Mouse (Mus musculus) lung, postnatal 0 days (tissue): Measurements from ENCODE around the gene Purb. TPM values are rescaled to one million over a fixed set of nuclear protein-coding genes. Genes with fewer than 3 reads are reported as not detected.
A peak's percentile ranks its signal among the peaks of the same experiment; 100 is the strongest.

Experiments
- ATAC-seq: fragments of 200-750 bp; cut with Nextera tagmentation; 2 replicates; pipeline ENCODE4 v1.8.0; 2017; ENCODE audit warnings: moderate library complexity
- DNase-seq: peaks from one replicate; pipeline ENCODE4 v3.0.0-alpha.2; 2016; ENCODE audit warnings: low spot score
- H3K27ac ChIP-seq: fragments of 300-500 bp; sonication (generic); 2 replicates; pipeline ENCODE4 v1.5.1; 2014; ENCODE audit warnings: antibody characterized with exemption, mild to moderate bottlenecking, low read length, mixed read lengths
- H3K27me3 ChIP-seq: fragments of 300-500 bp; sonication (generic); replicated peaks from 2 replicates; pipeline ENCODE4 v1.6.1; 2014; ENCODE audit warnings: low read length, mixed read lengths; ENCODE audit not compliant: insufficient read depth
- H3K36me3 ChIP-seq: fragments of 300-500 bp; sonication (generic); 2 replicates; pipeline ENCODE4 v1.6.1; 2014; ENCODE audit warnings: low read length, mixed read lengths; ENCODE audit not compliant: insufficient read depth
- H3K4me1 ChIP-seq: fragments of 300-500 bp; sonication (generic); 2 replicates; pipeline ENCODE4 v1.6.1; 2014; ENCODE audit warnings: antibody characterized with exemption, low read depth, low read length, mixed read lengths; ENCODE audit not compliant: insufficient read depth
- H3K4me2 ChIP-seq: fragments of 300-500 bp; sonication (generic); replicated peaks from 2 replicates; pipeline ENCODE4 v1.6.1; 2014; ENCODE audit warnings: low read depth, mild to moderate bottlenecking, low read length, moderate library complexity, mixed read lengths
- H3K4me3 ChIP-seq: fragments of 300-500 bp; sonication (generic); 2 replicates; pipeline ENCODE4 v1.5.1; 2014; ENCODE audit warnings: low read depth, low read length
- H3K9ac ChIP-seq: fragments of 300-500 bp; sonication (generic); replicated peaks from 2 replicates; pipeline ENCODE4 v1.6.1; 2014; ENCODE audit warnings: low read depth, mild to moderate bottlenecking
- H3K9me3 ChIP-seq: fragments of 300-500 bp; sonication (generic); 2 replicates; pipeline ENCODE4 v1.6.1; 2016; ENCODE audit warnings: low read length, mixed read lengths
- CTCF ChIP-seq: IDR thresholded peaks from 2 replicates; pipeline ENCODE4 v1.5.1; 2016; ENCODE audit warnings: antibody characterized with exemption, mild to moderate bottlenecking
- EP300 ChIP-seq: IDR thresholded peaks from 2 replicates; pipeline ENCODE4 v1.6.1; 2016; ENCODE audit warnings: antibody characterized with exemption, mild to moderate bottlenecking, control low read depth
- WGBS: fragments of 180-500 bp; shearing (Covaris S2); extraction: QIAGEN DNeasy Blood & Tissue Kit; methylation state at CpG from one replicate; pipeline ENCODE4 v1.1.7; 2014; 5-methylcytosine and 5-hydroxymethylcytosine counted together
- polyA plus RNA-seq: library from polyadenylated mRNA; unstranded; fragments of >200 nt; fragmentation: Nextera tagmentation; extraction: Ambion mirVana; gene quantifications from 2 replicates; pipeline ENCODE4 v1.2.1, GENCODE M21; 2015

Gene Purb
- polyA plus RNA-seq, 1 experiment from 2014 or later, result 21.4 TPM

DNA sequence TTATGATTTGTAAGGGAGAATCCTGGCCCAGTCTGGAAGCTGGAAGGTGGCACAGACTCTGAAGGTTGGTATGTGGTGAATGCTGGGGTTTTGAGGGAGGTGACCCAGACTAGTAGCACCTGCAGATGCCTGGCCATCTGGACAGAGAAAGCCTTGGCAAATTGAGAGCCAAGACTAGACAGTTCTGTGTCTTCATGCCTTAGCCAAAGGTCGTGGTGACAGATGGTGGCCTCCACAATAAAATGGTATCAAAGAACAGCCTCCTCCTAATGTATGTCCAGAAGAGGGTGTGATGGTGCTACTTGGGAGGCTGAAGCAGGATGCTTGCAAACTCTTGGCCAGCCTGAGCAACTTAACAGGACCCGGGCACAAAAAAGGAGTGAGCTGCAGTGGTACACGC, 28.5 kb upstream of the Purb start:
- H3K4me1 ChIP-seq, result no peaks in the 10 kb centered on the region
- WGBS, result 54% methylated on average over 3 of the region's 3 CpGs
- ATAC-seq (no peak), DNase-seq (no peak)
- no peak overlapping the region for H3K4me2 ChIP-seq
- H3K27me3 ChIP-seq, result no peaks in the 10 kb centered on the region
- no peak overlapping the region for H3K9ac ChIP-seq
- TF ChIP-seq CTCF (no peak), EP300 (no peak)
- H3K9me3 ChIP-seq, result no peaks in the 10 kb centered on the region
- H3K4me3 ChIP-seq, result no peak overlapping the region
- H3K36me3 ChIP-seq, result no peaks in the 10 kb centered on the region
- H3K27ac ChIP-seq, result peak overlapping the region; percentile 27; the same call in 1 of the 2 replicates

DNA sequence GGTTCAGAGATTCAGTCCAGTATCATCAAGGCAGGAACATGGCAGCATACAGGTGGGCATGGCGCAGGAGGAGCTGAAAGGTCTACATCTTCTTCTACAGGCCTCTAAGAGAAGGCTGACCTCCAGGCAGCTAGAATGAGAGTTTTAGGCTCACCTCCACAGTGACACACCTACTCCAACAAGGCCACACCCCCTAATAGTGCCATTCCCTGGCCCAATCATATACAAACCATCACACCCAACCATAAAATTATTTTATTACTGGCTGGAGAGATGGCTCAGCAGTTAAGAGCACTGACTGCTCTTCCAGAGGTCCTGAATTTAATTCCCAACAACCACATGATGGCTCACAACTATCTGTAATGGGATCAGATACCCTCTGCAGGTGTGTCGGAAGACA, 26.8 kb upstream of the Purb start:
- Histone ChIP-seq H3K27me3 (no peaks in the 10 kb centered on the region), H3K36me3 (no peaks in the 10 kb centered on the region), H3K9ac (no peak overlapping the region), H3K4me3 (no peak overlapping the region), H3K27ac (no peak overlapping the region), H3K4me2 (no peak overlapping the region), H3K9me3 (no peaks in the 10 kb centered on the region), H3K4me1 (no peaks in the 10 kb centered on the region)
- ATAC-seq (no peak), DNase-seq (no peak)
- 96% methylated on average over 2 of the region's 2 CpGs for WGBS
- TF ChIP-seq EP300 (no peak), CTCF (no peak)

DNA sequence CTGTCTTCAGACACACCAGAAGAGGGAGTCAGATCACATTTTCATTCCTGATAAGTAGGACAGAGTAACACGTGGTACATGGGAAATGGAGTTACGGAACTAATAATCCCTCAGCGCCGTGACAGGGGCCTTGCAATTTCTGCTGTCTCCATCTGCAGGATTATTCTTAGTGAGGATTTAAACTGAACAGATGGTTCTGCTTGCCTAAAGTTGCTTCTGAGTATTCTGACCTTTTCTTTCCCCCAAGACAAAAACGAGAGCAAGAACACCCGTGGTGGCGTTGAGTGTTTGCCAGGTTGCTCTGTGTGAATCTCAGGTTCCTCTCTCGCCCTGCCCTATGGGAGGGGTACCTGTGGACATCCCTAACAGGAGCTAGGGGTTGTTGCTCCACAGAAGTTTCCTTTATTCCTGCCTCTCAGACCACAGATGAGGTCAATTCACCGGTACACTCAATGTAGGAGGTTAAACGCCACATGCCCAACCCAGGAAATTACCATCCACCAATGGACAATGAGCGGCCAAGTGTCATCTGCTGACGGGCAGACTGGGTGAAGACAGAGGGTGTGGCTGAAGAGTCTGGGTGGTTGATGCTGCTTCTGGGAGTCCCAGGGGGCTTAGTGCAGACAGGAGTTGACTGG, 21.7 kb upstream of the Purb start:
- Histone ChIP-seq H3K27me3 (no peaks in the 10 kb centered on the region), H3K9ac (no peak overlapping the region), H3K4me2 (no peak overlapping the region), H3K36me3 (no peaks in the 10 kb centered on the region), H3K9me3 (no peaks in the 10 kb centered on the region), H3K4me1 (no peaks in the 10 kb centered on the region), H3K4me3 (no peak overlapping the region), H3K27ac (no peak overlapping the region)
- TF ChIP-seq EP300 (no peak), CTCF (no peak)
- WGBS, result 75% methylated on average over 12 of the region's 12 CpGs
- no peak; the same call in 1 of the 2 replicates for ATAC-seq
- DNase-seq, result no peak

DNA sequence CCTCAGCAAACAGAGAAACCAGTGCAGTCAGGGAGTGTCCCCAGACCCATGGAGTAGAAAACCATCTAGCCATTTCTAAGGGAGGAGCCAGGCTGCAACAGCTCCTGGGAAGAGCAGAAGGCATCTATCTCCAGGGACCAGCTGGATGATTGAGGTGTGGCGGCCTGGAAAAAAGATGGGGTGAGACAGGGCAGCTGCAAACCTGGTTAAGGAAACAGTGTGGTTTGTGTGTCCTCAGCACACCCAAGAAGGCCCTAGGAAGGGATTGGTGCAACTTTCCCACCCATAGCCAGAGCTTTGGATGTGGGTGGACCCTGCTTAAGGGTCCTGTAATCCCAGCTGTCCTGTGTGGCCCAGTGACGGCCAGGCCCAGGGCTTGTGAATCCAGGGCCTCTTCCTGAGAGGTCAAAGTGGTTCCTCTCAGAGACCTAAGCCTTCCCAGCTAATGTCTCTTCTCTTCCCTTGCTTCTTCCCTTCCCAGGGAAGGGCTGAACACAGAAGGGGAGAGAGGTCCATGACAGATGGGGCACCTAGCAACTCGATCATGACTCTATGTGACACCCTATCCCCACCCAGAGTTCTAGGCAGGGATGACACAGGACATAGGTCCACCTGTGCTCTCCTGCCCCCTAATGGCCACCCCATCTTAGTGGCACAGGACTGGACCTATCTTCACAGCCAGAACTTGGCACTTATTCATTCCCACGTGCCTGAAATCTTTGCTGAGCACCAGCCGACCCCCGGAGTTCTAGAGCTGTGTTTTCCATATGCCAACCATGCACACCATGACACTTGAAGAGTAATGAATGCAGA, 14.2 kb upstream of the Purb start:
- Histone ChIP-seq H3K4me3 (no peak overlapping the region), H3K27ac (no peak overlapping the region), H3K36me3 (no peaks in the 10 kb centered on the region), H3K4me1 (no peaks in the 10 kb centered on the region), H3K4me2 (no peak overlapping the region), H3K27me3 (no peaks in the 10 kb centered on the region), H3K9ac (no peak overlapping the region), H3K9me3 (no peaks in the 10 kb centered on the region)
- ATAC-seq (peak; percentile 62), DNase-seq (peak; percentile 70)
- TF ChIP-seq EP300 (no peak), CTCF (peak; percentile 79)
- WGBS, result 46% methylated on average over 6 of the region's 6 CpGs

DNA sequence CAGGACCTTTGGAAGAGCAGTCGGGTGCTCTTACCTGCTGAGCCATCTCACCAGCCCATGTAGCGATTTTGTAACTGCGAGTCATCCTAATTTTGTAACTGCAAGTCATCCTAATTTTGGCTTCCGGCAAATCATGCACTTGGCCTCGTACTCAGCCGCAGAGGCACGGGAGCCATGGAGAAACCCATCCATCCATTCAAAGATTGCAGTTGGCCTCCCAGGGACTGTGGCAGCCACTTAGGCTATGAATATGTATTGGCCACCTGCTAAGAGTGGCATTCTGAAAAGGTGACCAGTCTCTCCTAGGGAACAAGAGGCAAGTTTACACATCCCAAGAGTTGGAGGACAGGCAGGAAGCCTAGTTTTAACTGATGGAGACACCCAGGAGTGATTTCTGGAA, 13.5 kb upstream of the Purb start:
- Histone ChIP-seq H3K9me3 (no peaks in the 10 kb centered on the region), H3K27me3 (no peaks in the 10 kb centered on the region), H3K4me3 (no peak overlapping the region), H3K36me3 (no peaks in the 10 kb centered on the region), H3K4me2 (no peak overlapping the region), H3K27ac (no peak overlapping the region), H3K9ac (no peak overlapping the region), H3K4me1 (no peaks in the 10 kb centered on the region)
- DNase-seq (no peak), ATAC-seq (no peak)
- TF ChIP-seq EP300 (no peak), CTCF (no peak)
- 89% methylated on average over 7 of the region's 7 CpGs for WGBS

DNA sequence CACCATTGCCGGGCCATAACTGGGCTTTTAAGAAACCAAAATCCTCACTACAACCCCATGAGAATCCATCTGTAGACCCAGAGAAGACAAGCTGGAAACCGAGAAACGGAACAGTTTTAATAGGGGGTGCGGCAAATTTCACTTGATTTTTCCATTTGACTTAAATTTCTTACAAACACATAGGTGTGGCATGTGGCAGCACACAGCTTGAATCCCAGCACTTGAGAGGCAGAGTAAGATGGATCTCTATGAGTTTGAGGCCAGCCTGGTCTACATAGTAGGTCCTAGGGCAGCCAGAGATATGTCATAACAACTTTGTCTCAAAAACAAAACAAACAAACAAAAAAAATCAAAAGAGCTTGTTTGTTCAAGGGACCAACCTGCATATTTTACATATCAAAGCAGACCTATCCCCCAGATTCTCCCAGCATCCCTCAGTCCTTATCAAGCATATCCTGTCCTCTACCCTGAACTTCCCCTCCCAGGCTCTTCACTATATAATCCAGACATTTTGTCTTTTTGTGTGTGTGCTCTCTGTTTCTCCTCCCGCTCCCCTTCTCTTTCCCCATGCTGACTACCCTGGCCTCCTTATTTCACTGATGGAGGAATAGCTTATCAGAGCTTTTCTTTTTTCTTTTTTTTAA, 12.4 kb upstream of the Purb start:
- Histone ChIP-seq H3K27ac (no peak overlapping the region), H3K36me3 (no peaks in the 10 kb centered on the region), H3K4me2 (no peak overlapping the region), H3K4me3 (no peak overlapping the region), H3K27me3 (no peaks in the 10 kb centered on the region), H3K9me3 (no peaks in the 10 kb centered on the region), H3K9ac (no peak overlapping the region), H3K4me1 (no peaks in the 10 kb centered on the region)
- 97% methylated on average over 5 of the region's 5 CpGs for WGBS
- ATAC-seq (no peak), DNase-seq (no peak)
- TF ChIP-seq EP300 (no peak), CTCF (no peak)
